Mouse (Mus musculus): Measurements from ENCODE around the gene Edc3.

DNA sequence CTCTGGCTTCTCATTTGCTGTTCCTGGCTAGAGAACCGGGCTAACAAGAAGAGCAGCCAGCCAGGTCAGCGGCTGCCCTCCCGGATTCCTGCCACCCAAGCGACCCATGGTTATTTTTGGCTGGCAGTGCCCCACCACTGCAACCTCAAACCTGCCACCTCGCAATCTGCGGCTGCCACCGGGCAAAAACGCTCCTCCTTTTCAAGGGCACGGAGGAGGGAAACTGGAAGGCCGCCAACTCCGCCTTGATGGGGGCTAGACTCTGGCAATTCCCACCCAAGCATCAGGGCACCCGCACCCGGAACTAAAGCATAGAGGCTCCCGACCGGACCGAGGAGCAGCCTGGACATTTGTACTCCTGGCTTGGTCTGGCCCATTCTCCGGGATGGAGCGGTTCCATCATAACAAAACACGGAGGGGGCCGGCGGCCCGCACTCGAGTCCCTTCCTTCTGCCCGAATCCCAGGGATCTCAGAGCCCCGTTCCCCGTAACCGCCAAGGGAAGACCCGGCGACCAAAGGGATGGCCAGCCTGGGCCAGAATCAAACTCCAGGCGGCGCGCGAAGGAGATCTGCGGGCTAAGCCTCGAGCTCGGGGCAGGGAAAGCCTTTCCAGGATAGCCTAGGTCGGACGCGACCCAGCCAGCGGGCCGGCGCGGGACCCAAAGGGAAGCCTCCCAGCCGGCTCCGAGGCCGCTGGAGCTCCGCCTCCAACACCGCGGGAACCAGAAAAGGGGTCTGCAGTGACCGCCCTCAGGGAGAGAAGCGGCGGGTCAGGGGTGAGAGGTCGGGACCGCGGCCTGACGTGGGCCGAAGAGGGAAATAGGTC lies 56.0 kb downstream of the Edc3 start:
- TF ChIP-seq CTCF (IDR thresholded peaks at IDR 0.05; ENCODE audit: extremely low read depth, insufficient read depth, low read length) (no peak), POLR2A (IDR thresholded peaks at IDR 0.05; ENCODE audit: extremely low read depth, insufficient read depth, low read length) (no peak)
